Mouse (Mus musculus) kidney, adult 2 months (tissue): ENCODE measurements around the gene Ablim1. TPM values are rescaled to one million over a fixed set of nuclear protein-coding genes. Genes with fewer than 3 reads are reported as not detected.

Experiments
- DNase-seq: peaks from one replicate; pipeline ENCODE4 v3.0.0; 2021
- H3K27ac ChIP-seq: fragments of 200-500 bp; 2 replicates; pipeline ENCODE4 v1.5.1; 2012; ENCODE audit warnings: low read depth, low read length, control low read depth, inconsistent platforms; ENCODE audit not compliant: insufficient read depth
- H3K27me3 ChIP-seq: fragments of 200-500 bp; replicated peaks from 2 replicates; pipeline ENCODE4 v1.6.1; 2012; ENCODE audit warnings: mild to moderate bottlenecking, moderate library complexity, low read length, inconsistent platforms; ENCODE audit not compliant: control insufficient read depth, insufficient read depth
- H3K36me3 ChIP-seq: fragments of 200-500 bp; 2 replicates; pipeline ENCODE4 v1.6.1; 2012; ENCODE audit warnings: mild to moderate bottlenecking, moderate library complexity, low read length, inconsistent platforms; ENCODE audit not compliant: control insufficient read depth, insufficient read depth
- H3K4me1 ChIP-seq: fragments of 200-500 bp; 2 replicates; pipeline ENCODE4 v1.6.1; 2011; ENCODE audit warnings: low read length; ENCODE audit not compliant: control insufficient read depth, insufficient read depth
- H3K4me3 ChIP-seq: fragments of 200-500 bp; 2 replicates; pipeline ENCODE4 v1.5.1; 2011; ENCODE audit warnings: mild to moderate bottlenecking, low read depth, low read length, control low read depth; ENCODE audit not compliant: insufficient read depth
- CTCF ChIP-seq: fragments of 200-500 bp; conservative IDR thresholded peaks from 2 replicates; pipeline ENCODE4 v1.5.1; 2011; ENCODE audit warnings: low read depth, mild to moderate bottlenecking, control low read depth, low read length, moderate library complexity, mixed read lengths; ENCODE audit not compliant: insufficient read depth, insufficient read length
- POLR2A ChIP-seq: fragments of 200-500 bp; IDR thresholded peaks from one replicate; pipeline ENCODE4 v1.6.1; 2011; ENCODE audit warnings: low read depth, low read length, control low read depth
- WGBS: fragments of 180-500 bp; shearing (Covaris S2); methylation state at CpG from one replicate; pipeline ENCODE4 v1.1.7; 2018; 5-methylcytosine and 5-hydroxymethylcytosine counted together
- polyA plus RNA-seq: library from polyadenylated mRNA; depleted of rRNA; stranded (reverse); fragments of >200 nt; gene quantifications from 2 replicates; pipeline ENCODE4 v1.2.3, GENCODE M21; 2012

Gene Ablim1
- polyA plus RNA-seq, 1 experiment, result 34.7 TPM

DNA sequence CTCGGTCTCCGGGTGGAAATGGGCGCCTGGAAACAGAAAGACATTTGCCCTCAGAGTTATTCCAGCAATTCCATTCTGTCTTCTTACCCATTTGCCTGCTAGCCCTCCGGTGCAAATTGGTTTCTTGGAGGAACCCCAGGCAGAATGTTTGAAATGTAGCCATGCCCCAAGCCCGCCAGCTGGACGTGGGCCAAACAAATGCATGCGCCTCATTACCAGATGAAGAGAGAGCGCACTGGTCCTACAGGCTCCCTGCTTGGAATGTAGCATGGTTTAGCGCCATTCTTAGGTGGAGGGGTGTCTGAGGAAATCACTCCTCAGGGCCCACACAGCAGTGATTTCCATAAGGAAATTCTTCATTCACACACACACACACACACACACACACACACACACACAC is 162.4 kb downstream of the Ablim1 start:
- H3K27ac ChIP-seq, result no peak overlapping the region
- 50% methylated on average over 9 of the region's 9 CpGs for WGBS
- H3K4me3 ChIP-seq, result no peak overlapping the region
- H3K4me1 ChIP-seq, result peaks cover 2% of the 10 kb centered on the region; the same call in 1 of the 2 replicates
- TF ChIP-seq CTCF (no peak), POLR2A (no peak)
- no peaks in the 10 kb centered on the region for H3K27me3 ChIP-seq
- H3K36me3 ChIP-seq, result no peaks in the 10 kb centered on the region; the same call in 1 of the 2 replicates
- DNase-seq, result peak; percentile 71

DNA sequence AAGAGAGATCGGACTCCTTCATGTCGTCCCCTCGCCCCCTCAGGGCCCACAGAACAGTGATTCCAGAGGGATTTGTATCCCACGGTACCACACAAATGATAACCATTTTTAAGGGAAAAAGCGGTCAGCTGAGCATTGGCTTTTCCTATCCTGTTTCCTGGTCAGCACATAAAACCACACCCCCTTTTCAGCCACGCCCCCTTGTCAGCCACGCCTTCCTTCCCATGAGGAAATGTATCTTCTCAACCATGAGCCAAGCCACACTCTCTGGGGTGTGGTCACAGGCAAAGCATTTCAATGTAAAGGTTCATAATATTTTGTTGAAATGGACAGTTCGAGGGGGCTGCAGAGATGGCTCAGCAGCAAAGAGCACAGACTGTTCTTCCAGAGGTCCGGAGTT is 163.2 kb downstream of the Ablim1 start:
- Histone ChIP-seq H3K36me3 (no peaks in the 10 kb centered on the region; the same call in 1 of the 2 replicates), H3K27me3 (no peaks in the 10 kb centered on the region), H3K4me1 (peaks cover 3% of the 10 kb centered on the region; the same call in 1 of the 2 replicates), H3K4me3 (no peak overlapping the region), H3K27ac (no peak overlapping the region)
- DNase-seq, result no peak
- TF ChIP-seq CTCF (no peak), POLR2A (no peak)
- WGBS, result 89% methylated on average over 9 of the region's 9 CpGs

DNA sequence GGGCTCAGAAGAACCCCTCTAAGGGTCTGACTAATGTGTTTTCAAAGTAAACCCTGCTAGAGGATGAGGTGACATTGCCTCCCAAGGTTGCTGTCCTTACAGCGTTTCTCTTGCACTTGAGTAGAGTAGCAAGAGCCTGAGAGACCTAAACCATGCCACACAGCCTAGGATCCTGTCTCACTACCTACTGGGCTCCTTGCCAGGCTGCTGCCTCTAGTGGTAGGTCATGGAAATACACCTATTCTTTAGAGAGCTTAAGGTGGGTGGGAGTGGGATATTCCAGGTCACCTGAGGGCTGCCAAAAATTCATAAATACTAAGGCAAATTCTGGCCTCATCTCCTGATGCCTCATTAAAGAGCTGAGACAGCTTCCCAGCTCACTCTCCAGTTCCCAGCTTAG is 164.4 kb downstream of the Ablim1 start:
- WGBS, result 30% methylated on average over 1 of the region's 1 CpGs
- H3K27me3 ChIP-seq, result no peaks in the 10 kb centered on the region
- H3K4me1 ChIP-seq, result peaks cover 3% of the 10 kb centered on the region; the same call in 1 of the 2 replicates
- H3K4me3 ChIP-seq, result no peak overlapping the region
- no peaks in the 10 kb centered on the region; the same call in 1 of the 2 replicates for H3K36me3 ChIP-seq
- DNase-seq, result peak; percentile 61
- TF ChIP-seq CTCF (peak; percentile 85), POLR2A (no peak)
- H3K27ac ChIP-seq, result no peak overlapping the region

DNA sequence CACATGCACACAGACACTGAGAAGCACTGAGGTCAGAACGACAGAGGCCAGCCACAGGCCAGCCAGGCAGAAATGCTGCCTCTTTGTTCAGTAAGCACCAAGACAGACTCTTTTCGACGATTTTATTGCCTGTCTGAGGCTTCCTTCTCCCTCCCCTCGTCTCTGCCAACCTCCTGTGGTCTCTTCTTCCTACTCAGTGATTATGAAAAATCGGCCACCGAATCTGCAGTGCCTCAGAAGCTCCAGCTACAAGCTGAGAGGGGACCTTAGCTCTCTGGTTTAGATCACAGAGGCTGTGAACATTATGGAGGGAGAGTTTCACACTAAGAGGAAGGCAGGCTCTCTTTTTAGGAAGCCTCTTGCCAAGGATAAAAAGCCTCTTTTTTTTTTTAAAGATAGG is 167.0 kb downstream of the Ablim1 start:
- H3K27me3 ChIP-seq, result no peaks in the 10 kb centered on the region
- H3K36me3 ChIP-seq, result no peaks in the 10 kb centered on the region; the same call in 1 of the 2 replicates
- H3K4me3 ChIP-seq, result no peak overlapping the region
- WGBS, result 25% methylated on average over 6 of the region's 6 CpGs
- no peak for TF ChIP-seq POLR2A
- TF ChIP-seq CTCF, result no peak
- DNase-seq, result no peak
- no peak overlapping the region for H3K27ac ChIP-seq
- peaks cover 3% of the 10 kb centered on the region; the same call in 1 of the 2 replicates for H3K4me1 ChIP-seq

DNA sequence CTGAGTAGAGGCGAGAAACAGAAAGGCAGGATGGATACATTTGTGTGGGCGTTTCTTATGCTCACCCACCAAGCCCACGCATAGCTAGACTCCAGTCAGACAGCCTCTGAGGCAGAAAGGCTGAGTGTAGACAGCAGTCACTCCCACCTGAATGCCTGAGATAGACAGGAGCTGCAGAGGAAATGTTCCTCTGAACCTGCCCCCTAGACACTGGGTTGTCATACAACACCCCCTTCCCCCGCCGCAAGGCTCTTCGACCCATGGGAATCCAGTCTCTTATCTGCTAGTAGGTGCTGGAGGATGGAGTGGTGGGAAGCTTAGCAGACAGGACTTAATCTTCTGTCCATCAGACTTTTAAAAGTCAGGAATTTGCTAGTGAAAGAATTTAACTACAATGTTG is 167.8 kb downstream of the Ablim1 start:
- Histone ChIP-seq H3K27ac (no peak overlapping the region), H3K27me3 (no peaks in the 10 kb centered on the region), H3K36me3 (no peaks in the 10 kb centered on the region; the same call in 1 of the 2 replicates), H3K4me1 (peaks cover 3% of the 10 kb centered on the region; the same call in 1 of the 2 replicates), H3K4me3 (no peak overlapping the region)
- DNase-seq, result no peak
- no peak for TF ChIP-seq CTCF
- no peak for TF ChIP-seq POLR2A
- WGBS, result 76% methylated on average over 6 of the region's 6 CpGs

DNA sequence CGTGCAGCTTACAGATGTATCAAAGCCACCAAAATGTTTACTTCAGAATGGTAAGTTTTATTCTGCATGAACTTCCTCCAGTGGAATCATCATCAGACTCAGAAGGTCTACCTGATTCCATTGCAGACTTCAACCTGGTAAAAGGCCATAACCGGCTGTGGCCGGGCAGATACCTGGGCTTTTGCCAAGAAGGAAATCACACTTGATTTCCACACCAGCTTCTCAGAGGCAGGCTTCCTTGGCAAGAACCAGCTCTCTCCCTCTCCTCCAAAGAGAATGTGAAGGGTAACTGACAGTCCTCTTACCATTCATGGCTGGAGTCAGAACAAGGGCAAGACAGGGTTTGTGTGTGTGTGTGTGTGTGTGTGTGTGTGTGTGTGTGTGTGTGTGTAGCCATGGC is 171.1 kb downstream of the Ablim1 start:
- TF ChIP-seq POLR2A (no peak), CTCF (no peak)
- H3K27me3 ChIP-seq, result no peaks in the 10 kb centered on the region
- H3K27ac ChIP-seq, result no peak overlapping the region
- WGBS, result 33% methylated on average over 3 of the region's 3 CpGs
- H3K4me3 ChIP-seq, result no peak overlapping the region
- peaks cover 3% of the 10 kb centered on the region; the same call in 1 of the 2 replicates for H3K4me1 ChIP-seq
- peak; percentile 36 for DNase-seq
- H3K36me3 ChIP-seq, result no peaks in the 10 kb centered on the region

DNA sequence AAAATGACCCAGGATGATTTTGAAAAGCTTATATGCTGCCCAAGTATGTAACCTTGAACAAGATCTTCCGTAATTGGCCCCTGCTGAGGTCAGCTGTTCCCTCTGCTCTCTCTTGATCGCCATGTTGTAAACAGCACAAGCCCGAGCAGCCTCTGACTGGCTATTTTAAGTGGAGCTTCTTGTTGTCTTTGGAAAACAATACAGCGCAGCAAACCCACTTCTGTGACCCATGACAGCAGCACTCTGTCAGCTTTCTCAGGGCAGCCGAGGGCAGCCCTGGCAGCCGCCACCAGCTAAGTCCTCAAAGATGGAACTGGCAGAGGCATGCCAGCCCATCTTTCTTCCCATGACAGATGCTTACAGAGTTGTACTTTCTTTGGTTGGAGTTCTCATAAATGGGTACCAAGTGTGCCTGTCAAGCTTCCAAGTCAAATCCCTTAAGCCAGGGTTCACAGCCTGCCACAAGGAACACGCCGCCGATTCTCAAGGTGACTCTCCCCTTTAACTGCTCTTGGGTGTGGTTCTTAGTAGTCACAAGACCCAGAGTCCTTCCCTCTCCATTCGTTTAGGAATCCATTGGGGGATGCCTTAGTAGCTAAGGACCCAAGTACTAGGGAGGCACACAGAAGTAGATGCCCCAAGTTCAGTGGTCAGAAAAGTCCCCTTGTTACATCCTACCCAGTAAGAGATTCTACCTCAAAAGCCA is 172.8 kb downstream of the Ablim1 start:
- Histone ChIP-seq H3K27me3 (no peaks in the 10 kb centered on the region), H3K36me3 (no peaks in the 10 kb centered on the region), H3K4me1 (no peaks in the 10 kb centered on the region), H3K27ac (no peak overlapping the region), H3K4me3 (no peak overlapping the region)
- TF ChIP-seq POLR2A (no peak), CTCF (no peak)
- WGBS, result 61% methylated on average over 10 of the region's 10 CpGs
- DNase-seq, result no peak
